ENCODE assay signal across 10 mouse cellular contexts in the genomic region with DNA sequence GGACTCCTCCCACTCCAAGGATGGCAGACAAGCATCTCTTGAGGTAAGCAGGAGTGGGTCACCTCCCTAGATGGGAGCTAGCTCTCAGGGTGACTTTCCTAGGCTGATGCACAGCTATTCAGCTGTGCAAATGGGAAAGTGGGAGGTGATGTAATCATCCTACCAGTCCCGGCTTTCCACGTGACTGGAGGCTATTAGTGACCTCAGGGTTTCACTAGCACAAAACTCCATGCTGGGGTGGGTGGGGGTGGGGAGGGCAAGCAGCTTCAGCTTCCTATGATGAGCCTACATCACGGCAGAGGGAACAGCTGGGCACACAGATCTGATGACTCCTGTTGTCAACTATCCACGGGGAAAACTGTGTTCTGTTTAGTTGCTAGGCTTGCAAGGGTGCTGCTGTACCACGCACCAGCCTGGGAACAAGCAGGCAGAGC. TPM values are rescaled to one million over a fixed set of nuclear protein-coding genes. Genes with fewer than 3 reads are reported as not detected.
DNase-seq lines count a peak whose midpoint lies in the region; ATAC-seq and TF ChIP-seq lines count a peak whose summit lies in the region.
"Had no signal": no experiment of that assay in that cellular context is flagged by ENCODE, and none has a peak within 500 bp of the region (broad histone marks: within the 10 kb centered on the region; RNA-seq: fewer than 3 reads in every experiment).

No protein-coding gene starts in this region.

- no peak for TF ChIP-seq POLR2A in cortical plate, adult 2 months (IDR thresholded peaks at IDR 0.05; ENCODE audit: extremely low read depth, insufficient read depth, low read length)

- H3K27me3 ChIP-seq in lung, embryonic 14.5 days (ENCODE audit: insufficient read depth, low read length): no peaks in the 10 kb centered on the region
- no peaks in the 10 kb centered on the region for H3K27me3 ChIP-seq in forebrain, embryonic 14.5 days (replicated peaks; ENCODE audit: control insufficient read depth, insufficient read depth, low read length)
- no peaks in the 10 kb centered on the region for H3K27me3 ChIP-seq in midbrain, embryonic 16.5 days (ENCODE audit: control insufficient read depth, insufficient read depth, low read depth, low read length)

- WGBS in lung, embryonic 14.5 days: 22% methylated on average over 5 of the region's 5 CpGs
- WGBS in forebrain, embryonic 14.5 days: 26% methylated on average over 5 of the region's 5 CpGs
- WGBS in midbrain, embryonic 16.5 days: 29% methylated on average over 5 of the region's 5 CpGs

- H3K9ac ChIP-seq in lung, embryonic 14.5 days: no peak overlapping the region
- H3K9ac ChIP-seq in forebrain, embryonic 14.5 days (ENCODE audit: low read length): no peak overlapping the region
- H3K9ac ChIP-seq in midbrain, embryonic 16.5 days (ENCODE audit: low read depth, low read length): no peak overlapping the region

- 0 out of 2 replicates have a peak, but pooled peaks cover 3% of the 10 kb centered on the region for H3K4me1 ChIP-seq in lung, embryonic 14.5 days (ENCODE audit: insufficient read depth)
- peaks cover 4% of the 10 kb centered on the region; the same call in 1 of the 2 replicates for H3K4me1 ChIP-seq in cortical plate, adult 2 months (ENCODE audit: control insufficient read depth, insufficient read depth, low read length)
- H3K4me1 ChIP-seq in forebrain, embryonic 14.5 days (ENCODE audit: control insufficient read depth, insufficient read depth, low read length): peaks cover 12% of the 10 kb centered on the region; the same call in 1 of the 2 replicates
- 0 out of 2 replicates have a peak, but pooled peaks cover 2% of the 10 kb centered on the region for H3K4me1 ChIP-seq in midbrain, embryonic 16.5 days (ENCODE audit: control insufficient read depth, insufficient read depth, low read length)

- DNase-seq in lung, embryonic 14.5 days: no peak
- DNase-seq in lung, adult 18-20 months: no peak
- peak; percentile 48 for DNase-seq in forebrain, embryonic 14.5 days (ENCODE audit: low spot score)
- DNase-seq in adrenal gland, postnatal 10 days: no peak

- no peaks in the 10 kb centered on the region for H3K9me3 ChIP-seq in lung, embryonic 14.5 days (ENCODE audit: low read depth, low read length)
- H3K9me3 ChIP-seq in forebrain, embryonic 14.5 days (replicated peaks; ENCODE audit: control insufficient read depth, low read length): no peaks in the 10 kb centered on the region
- no peaks in the 10 kb centered on the region for H3K9me3 ChIP-seq in midbrain, embryonic 16.5 days (replicated peaks; ENCODE audit: control insufficient read depth, low read length, poor library complexity, severe bottlenecking)

- no peak for TF ChIP-seq CTCF in lung, embryonic 14.5 days (IDR thresholded peaks at IDR 0.05; ENCODE audit: low read depth)
- TF ChIP-seq CTCF in cortical plate, adult 2 months (IDR thresholded peaks at IDR 0.05; ENCODE audit: extremely low read depth, insufficient read depth, low read length): no peak

- H3K36me3 ChIP-seq in lung, embryonic 14.5 days (ENCODE audit: insufficient read depth): no peaks in the 10 kb centered on the region
- no peaks in the 10 kb centered on the region for H3K36me3 ChIP-seq in forebrain, embryonic 14.5 days (ENCODE audit: control insufficient read depth, insufficient read depth, low read length)
- H3K36me3 ChIP-seq in midbrain, embryonic 16.5 days (ENCODE audit: control insufficient read depth, insufficient read depth, low read length): no peaks in the 10 kb centered on the region

- 0 out of 2 replicates have a peak, but pooled peaks have one; percentile 8 for ATAC-seq in lung, embryonic 14.5 days (ENCODE audit: insufficient read depth)
- ATAC-seq in forebrain, embryonic 14.5 days: peak; percentile 42; the same call in 1 of the 2 replicates
- peak; percentile 45; the same call in 1 of the 2 replicates for ATAC-seq in midbrain, embryonic 16.5 days
- ATAC-seq in erythroblast, adult 5-6 weeks (replicated peaks; ENCODE audit: low FRiP score, poor library complexity, severe bottlenecking): no peak
- ATAC-seq: activated CD4-positive, CD25-positive, alpha-beta regulatory T cell, adult 4 months had no signal

- no peak overlapping the region for H3K4me2 ChIP-seq in lung, embryonic 14.5 days
- no peak overlapping the region for H3K4me2 ChIP-seq in forebrain, embryonic 14.5 days (ENCODE audit: low read length)
- no peak overlapping the region for H3K4me2 ChIP-seq in midbrain, embryonic 16.5 days (ENCODE audit: low read length)

- no peak overlapping the region for H3K27ac ChIP-seq in lung, embryonic 14.5 days (ENCODE audit: low read depth)
- H3K27ac ChIP-seq in cortical plate, adult 2 months (ENCODE audit: insufficient read depth, low read length): peak overlapping the region; percentile 66
- H3K27ac ChIP-seq in forebrain, embryonic 14.5 days (ENCODE audit: low read depth, low read length): peak overlapping the region; percentile 83
- no peak overlapping the region for H3K27ac ChIP-seq in midbrain, embryonic 16.5 days (ENCODE audit: low read length)

- H3K4me3 ChIP-seq in lung, embryonic 14.5 days (ENCODE audit: low read depth, low read length): no peak overlapping the region
- no peak overlapping the region for H3K4me3 ChIP-seq in cortical plate, adult 2 months (ENCODE audit: insufficient read depth, low read length)
- no peak overlapping the region for H3K4me3 ChIP-seq in forebrain, embryonic 14.5 days (ENCODE audit: low read depth, low read length)
- H3K4me3 ChIP-seq in midbrain, embryonic 16.5 days (ENCODE audit: low read depth, low read length): no peak overlapping the region

RNA-seq across cellular contexts. Expression of a gene that starts 29.3 kb away (rescaled TPM):
- polyA plus RNA-seq in lung, embryonic 14.5 days (2014; fragmentation: Nextera tagmentation; extraction: Ambion mirVana): 56.9 and 60.2 TPM in 2 replicates
- 27.4 and 34.0 TPM in 2 replicates for polyA plus RNA-seq in cortical plate, adult 2 months (2012; rRNA removed)
- polyA plus RNA-seq in forebrain, embryonic 14.5 days (2014; fragmentation: Nextera tagmentation; extraction: Ambion mirVana): 13.5 and 20.1 TPM in 2 replicates
- polyA plus RNA-seq in midbrain, embryonic 16.5 days (2015; fragmentation: Nextera tagmentation; extraction: Ambion mirVana): 24.4 and 26.2 TPM in 2 replicates
- total RNA-seq in erythroblast, adult 5-6 weeks (2015; ENCODE audit: low replicate concordance): 0.63 TPM in 1 of 2 replicates, not detected in the other
- not detected in 2 replicates for total RNA-seq in erythroblast, adult 5-6 weeks (2017; ENCODE audit: low replicate concordance)
- 10 to 100 TPM; 46.5 to 47.1 TPM for total RNA-seq in adrenal gland, postnatal 10 days (2021)

RNA-seq across cellular contexts. Expression of a gene that starts 29.3 kb away (rescaled TPM):
- polyA plus RNA-seq in lung, embryonic 14.5 days (2014; fragmentation: Nextera tagmentation; extraction: Ambion mirVana): not detected in 2 replicates
- polyA plus RNA-seq in cortical plate, adult 2 months (2012; rRNA removed): 28.3 TPM in 2 replicates
- 118 and 123 TPM in 2 replicates for polyA plus RNA-seq in forebrain, embryonic 14.5 days (2014; fragmentation: Nextera tagmentation; extraction: Ambion mirVana)
- polyA plus RNA-seq in midbrain, embryonic 16.5 days (2015; fragmentation: Nextera tagmentation; extraction: Ambion mirVana): 38.0 and 42.3 TPM in 2 replicates
- not detected in 2 replicates for total RNA-seq in erythroblast, adult 5-6 weeks (2015; ENCODE audit: low replicate concordance)
- total RNA-seq in erythroblast, adult 5-6 weeks (2017; ENCODE audit: low replicate concordance): not detected in 2 replicates
- 10 to 100 TPM in 1 of 2 experiments, 1 to 10 TPM in 1; 5.0 to 11.0 TPM for total RNA-seq in adrenal gland, postnatal 10 days (2021)
- total RNA-seq: common myeloid progenitor, adult 5-6 weeks had no signal
- polyA plus RNA-seq: activated CD4-positive, CD25-positive, alpha-beta regulatory T cell, adult 4 months; heart, embryonic 14.5 days had no signal

RNA-seq across cellular contexts. Expression of a gene that starts 56.2 kb away (rescaled TPM):
- polyA plus RNA-seq in lung, embryonic 14.5 days (2014; fragmentation: Nextera tagmentation; extraction: Ambion mirVana): not detected in 2 replicates
- 1.5 and 1.7 TPM in 2 replicates for polyA plus RNA-seq in cortical plate, adult 2 months (2012; rRNA removed)
- polyA plus RNA-seq in forebrain, embryonic 14.5 days (2014; fragmentation: Nextera tagmentation; extraction: Ambion mirVana): 0.48 and 1.1 TPM in 2 replicates
- polyA plus RNA-seq in midbrain, embryonic 16.5 days (2015; fragmentation: Nextera tagmentation; extraction: Ambion mirVana): 0.31 and 0.90 TPM in 2 replicates
- total RNA-seq in erythroblast, adult 5-6 weeks (2015; ENCODE audit: low replicate concordance): not detected in 2 replicates
- not detected in 2 replicates for total RNA-seq in erythroblast, adult 5-6 weeks (2017; ENCODE audit: low replicate concordance)
- total RNA-seq in adrenal gland, postnatal 10 days (2021): under 1 TPM in 1 of 2 experiments, not detected in 1; 0.12 TPM
- total RNA-seq: common myeloid progenitor, adult 5-6 weeks had no signal
- polyA plus RNA-seq: activated CD4-positive, CD25-positive, alpha-beta regulatory T cell, adult 4 months; heart, embryonic 14.5 days had no signal

Comparison
In these comparisons a context has a peak if more than half of its experiments do, and no peak if none do; other contexts are left out.
1. H3K27ac ChIP-seq: peak in cortical plate, adult 2 months (single experiment) and forebrain, embryonic 14.5 days (single experiment); none in lung, embryonic 14.5 days (single experiment) and midbrain, embryonic 16.5 days (single experiment).
2. RNA of a gene that starts 29.3 kb away (polyA plus RNA-seq): 118 to 123 TPM in forebrain, embryonic 14.5 days, 38.0 to 42.3 TPM in midbrain, embryonic 16.5 days and 28.3 TPM in cortical plate, adult 2 months; not detected in lung, embryonic 14.5 days; every median in the first group is over 10 times any median in the second.